In genomic region chr2:121139266-121140017, GRCm38 (mm10) we compare ENCODE assay signal across 8 mouse cellular contexts. TPM values are rescaled to one million over a fixed set of nuclear protein-coding genes. Genes with fewer than 3 reads are reported as not detected.
A peak's percentile ranks its signal among the peaks of the same experiment; 100 is the strongest.
DNase-seq lines count a peak whose midpoint lies in the region; ATAC-seq and TF ChIP-seq lines count a peak whose summit lies in the region.

No protein-coding gene starts in this region.

- peak overlapping the region; percentile 81 for H3K9ac ChIP-seq in forebrain, embryonic 11.5 days (ENCODE audit: low read length)
- H3K9ac ChIP-seq in hindbrain, embryonic 12.5 days: peak overlapping the region; percentile 91
- H3K9ac ChIP-seq in limb, embryonic 13.5 days: peak overlapping the region; percentile 91
- H3K9ac ChIP-seq in midbrain, embryonic 13.5 days (replicated peaks): peak overlapping the region; percentile 85

- peak; percentile 4 to 11 for DNase-seq in left cerebral cortex, adult 8-10 months (ENCODE audit: low spot score in 2 of 2)
- DNase-seq in left cerebral cortex, postnatal 25 days (ENCODE audit: low spot score in 2 of 2): no peak
- peak; percentile 50 for DNase-seq in forebrain, embryonic 11.5 days (ENCODE audit: low spot score)

- no peaks in the 10 kb centered on the region for H3K27me3 ChIP-seq in forebrain, embryonic 11.5 days (ENCODE audit: control insufficient read depth, insufficient read depth, low read length)
- H3K27me3 ChIP-seq in hindbrain, embryonic 12.5 days: no peaks in the 10 kb centered on the region
- H3K27me3 ChIP-seq in limb, embryonic 13.5 days: no peaks in the 10 kb centered on the region
- H3K27me3 ChIP-seq in midbrain, embryonic 13.5 days: no peaks in the 10 kb centered on the region
- no peaks in the 10 kb centered on the region for H3K27me3 ChIP-seq in testis, adult 2 months (ENCODE audit: control insufficient read depth, insufficient read depth, low read length)

- TF ChIP-seq POLR2A in bone marrow macrophage, adult 2 months (IDR thresholded peaks at IDR 0.05; ENCODE audit: borderline replicate concordance, low read depth, low read length): no peak
- no peak for TF ChIP-seq POLR2A in testis, adult 2 months (IDR thresholded peaks at IDR 0.05; ENCODE audit: control insufficient read depth, low read depth, low read length)

- 61% methylated on average over 29 of the region's 29 CpGs for WGBS in forebrain, embryonic 11.5 days
- 53% methylated on average over 29 of the region's 29 CpGs for WGBS in hindbrain, embryonic 12.5 days
- WGBS in limb, embryonic 13.5 days: 53% methylated on average over 29 of the region's 29 CpGs
- WGBS in midbrain, embryonic 13.5 days: 51% methylated on average over 29 of the region's 29 CpGs

- ATAC-seq in forebrain, embryonic 11.5 days (replicated peaks; ENCODE audit: low FRiP score): no peak
- no peak for ATAC-seq in hindbrain, embryonic 12.5 days (ENCODE audit: low FRiP score)
- no peak; the same call in 1 of the 2 replicates for ATAC-seq in limb, embryonic 13.5 days (ENCODE audit: low FRiP score, low read depth)
- no peak; the same call in 1 of the 2 replicates for ATAC-seq in midbrain, embryonic 13.5 days

- peak overlapping the region; percentile 95 for H3K4me3 ChIP-seq in bone marrow macrophage, adult 2 months (ENCODE audit: insufficient read depth, low read length)
- H3K4me3 ChIP-seq in forebrain, embryonic 11.5 days (ENCODE audit: low read depth, low read length): peak overlapping the region; percentile 62
- H3K4me3 ChIP-seq in hindbrain, embryonic 12.5 days: peak overlapping the region; percentile 69
- peak overlapping the region; percentile 73 for H3K4me3 ChIP-seq in limb, embryonic 13.5 days
- peak overlapping the region; percentile 79 for H3K4me3 ChIP-seq in midbrain, embryonic 13.5 days (replicated peaks)
- H3K4me3 ChIP-seq in testis, adult 2 months (ENCODE audit: control insufficient read depth, low read depth, low read length): peak overlapping the region; percentile 91

- H3K4me1 ChIP-seq in bone marrow macrophage, adult 2 months (ENCODE audit: control insufficient read depth, insufficient read depth, low read length): peaks cover 15% of the 10 kb centered on the region
- H3K4me1 ChIP-seq in forebrain, embryonic 11.5 days (replicated peaks; ENCODE audit: control insufficient read depth, insufficient read depth, low read length): 0 out of 2 replicates have a peak, but pooled peaks cover 3% of the 10 kb centered on the region
- H3K4me1 ChIP-seq in hindbrain, embryonic 12.5 days: peaks cover 27% of the 10 kb centered on the region
- peaks cover 27% of the 10 kb centered on the region for H3K4me1 ChIP-seq in limb, embryonic 13.5 days
- peaks cover 41% of the 10 kb centered on the region for H3K4me1 ChIP-seq in midbrain, embryonic 13.5 days (replicated peaks)
- peaks cover 13% of the 10 kb centered on the region for H3K4me1 ChIP-seq in testis, adult 2 months (ENCODE audit: control insufficient read depth, insufficient read depth, low read length)

- peaks cover 10% of the 10 kb centered on the region for H3K36me3 ChIP-seq in forebrain, embryonic 11.5 days (ENCODE audit: control insufficient read depth, insufficient read depth, low read length)
- H3K36me3 ChIP-seq in hindbrain, embryonic 12.5 days: peaks cover 19% of the 10 kb centered on the region
- H3K36me3 ChIP-seq in limb, embryonic 13.5 days: peaks cover 36% of the 10 kb centered on the region
- H3K36me3 ChIP-seq in midbrain, embryonic 13.5 days: peaks cover 31% of the 10 kb centered on the region
- H3K36me3 ChIP-seq in testis, adult 2 months (ENCODE audit: control insufficient read depth, insufficient read depth, low read length): peaks cover 1% of the 10 kb centered on the region; the same call in 1 of the 2 replicates

- peak overlapping the region; percentile 64 for H3K4me2 ChIP-seq in forebrain, embryonic 11.5 days (ENCODE audit: low read depth, low read length, severe bottlenecking)
- H3K4me2 ChIP-seq in hindbrain, embryonic 12.5 days (replicated peaks): peak overlapping the region; percentile 89
- peak overlapping the region; percentile 94 for H3K4me2 ChIP-seq in limb, embryonic 13.5 days (replicated peaks)
- H3K4me2 ChIP-seq in midbrain, embryonic 13.5 days (replicated peaks): peak overlapping the region; percentile 83

- H3K27ac ChIP-seq in bone marrow macrophage, adult 2 months (ENCODE audit: insufficient read depth, low read depth, low read length): peak overlapping the region; percentile 87
- H3K27ac ChIP-seq in forebrain, embryonic 11.5 days (ENCODE audit: low read depth, low read length): peak overlapping the region; percentile 96
- peak overlapping the region; percentile 97 for H3K27ac ChIP-seq in hindbrain, embryonic 12.5 days
- peak overlapping the region; percentile 98 for H3K27ac ChIP-seq in limb, embryonic 13.5 days
- peak overlapping the region; percentile 97 for H3K27ac ChIP-seq in midbrain, embryonic 13.5 days
- peak overlapping the region; percentile 82 for H3K27ac ChIP-seq in testis, adult 2 months (ENCODE audit: control insufficient read depth, insufficient read depth, low read depth, low read length)

- intact Hi-C loops in left cerebral cortex, postnatal 25 days (cut with DNase I): loop anchor here (2.0 kb wide), 1 partner anchor 31 kb away; the partner anchor contains the start of genes Tubgcp4 and Zscan29

- TF ChIP-seq CTCF in bone marrow macrophage, adult 2 months (IDR thresholded peaks at IDR 0.05; ENCODE audit: low read depth, low read length): no peak
- 0 out of 2 replicates have a peak, but pooled peaks have one; percentile 8 for TF ChIP-seq CTCF in testis, adult 2 months (IDR thresholded peaks at IDR 0.05; ENCODE audit: control insufficient read depth, insufficient read depth, insufficient replicate concordance, low read depth, low read length)

- no peaks in the 10 kb centered on the region; the same call in 1 of the 2 replicates for H3K9me3 ChIP-seq in forebrain, embryonic 11.5 days (ENCODE audit: control insufficient read depth, low read length)
- H3K9me3 ChIP-seq in hindbrain, embryonic 12.5 days (replicated peaks): no peaks in the 10 kb centered on the region
- peaks cover 11% of the 10 kb centered on the region; the same call in 1 of the 2 replicates for H3K9me3 ChIP-seq in limb, embryonic 13.5 days
- no peaks in the 10 kb centered on the region for H3K9me3 ChIP-seq in midbrain, embryonic 13.5 days

RNA-seq across cellular contexts. Expression of gene Adal, which starts 0.8 kb away (rescaled TPM):
- 10 to 100 TPM; 17.6 to 19.9 (median 18.6) TPM for total RNA-seq in left cerebral cortex, adult 8-10 months (2022)
- 10 to 100 TPM; 20.0 to 22.1 TPM for total RNA-seq in left cerebral cortex, postnatal 25 days (2021)
- 6.0 and 7.6 TPM in 2 replicates for polyA plus RNA-seq in bone marrow macrophage, adult 2 months (2012; ENCODE audit: insufficient read depth, insufficient read length, missing spikeins)
- polyA plus RNA-seq in forebrain, embryonic 11.5 days (2014; fragmentation: Nextera tagmentation; extraction: Ambion mirVana): 28.7 and 33.2 TPM in 2 replicates
- 29.2 and 29.6 TPM in 2 replicates for polyA plus RNA-seq in hindbrain, embryonic 12.5 days (2016; fragmentation: Nextera tagmentation; extraction: Ambion mirVana)
- 20.7 and 22.1 TPM in 2 replicates for polyA plus RNA-seq in limb, embryonic 13.5 days (2015; fragmentation: Nextera tagmentation; extraction: Ambion mirVana)
- polyA plus RNA-seq in midbrain, embryonic 13.5 days (2015; fragmentation: Nextera tagmentation; extraction: Ambion mirVana): 33.9 and 38.5 TPM in 2 replicates
- polyA plus RNA-seq in testis, adult 2 months (2012; rRNA removed): 4.4 and 6.1 TPM in 2 replicates

RNA-seq across cellular contexts. Expression of gene Lcmt2, which starts 1.0 kb away (rescaled TPM):
- 1 to 10 TPM; 7.1 to 9.8 (median 7.4) TPM for total RNA-seq in left cerebral cortex, adult 8-10 months (2022)
- total RNA-seq in left cerebral cortex, postnatal 25 days (2021): 1 to 10 TPM; 7.9 to 8.1 TPM
- 5.9 and 6.2 TPM in 2 replicates for polyA plus RNA-seq in bone marrow macrophage, adult 2 months (2012; ENCODE audit: insufficient read depth, insufficient read length, missing spikeins)
- 20.2 and 23.3 TPM in 2 replicates for polyA plus RNA-seq in forebrain, embryonic 11.5 days (2014; fragmentation: Nextera tagmentation; extraction: Ambion mirVana)
- polyA plus RNA-seq in hindbrain, embryonic 12.5 days (2016; fragmentation: Nextera tagmentation; extraction: Ambion mirVana): 22.3 and 24.7 TPM in 2 replicates
- polyA plus RNA-seq in limb, embryonic 13.5 days (2015; fragmentation: Nextera tagmentation; extraction: Ambion mirVana): 23.3 and 24.2 TPM in 2 replicates
- polyA plus RNA-seq in midbrain, embryonic 13.5 days (2015; fragmentation: Nextera tagmentation; extraction: Ambion mirVana): 26.1 and 26.3 TPM in 2 replicates
- 1.6 and 1.9 TPM in 2 replicates for polyA plus RNA-seq in testis, adult 2 months (2012; rRNA removed)

RNA-seq across cellular contexts. Expression of gene Tgm7, which starts 29.8 kb away (rescaled TPM):
- under 1 TPM in 2 of 4 experiments, not detected in 2; 0.30 to 0.35 TPM for total RNA-seq in left cerebral cortex, adult 8-10 months (2022)
- total RNA-seq in left cerebral cortex, postnatal 25 days (2021): under 1 TPM in 1 of 2 experiments, not detected in 1; 0.16 TPM
- polyA plus RNA-seq in bone marrow macrophage, adult 2 months (2012; ENCODE audit: insufficient read depth, insufficient read length, missing spikeins): not detected in 2 replicates
- not detected in 2 replicates for polyA plus RNA-seq in forebrain, embryonic 11.5 days (2014; fragmentation: Nextera tagmentation; extraction: Ambion mirVana)
- not detected in 2 replicates for polyA plus RNA-seq in hindbrain, embryonic 12.5 days (2016; fragmentation: Nextera tagmentation; extraction: Ambion mirVana)
- polyA plus RNA-seq in limb, embryonic 13.5 days (2015; fragmentation: Nextera tagmentation; extraction: Ambion mirVana): not detected in 2 replicates
- polyA plus RNA-seq in midbrain, embryonic 13.5 days (2015; fragmentation: Nextera tagmentation; extraction: Ambion mirVana): not detected in 2 replicates
- 0.41 and 0.65 TPM in 2 replicates for polyA plus RNA-seq in testis, adult 2 months (2012; rRNA removed)

RNA-seq across cellular contexts. Expression of gene Tubgcp4, which starts 31.0 kb away (rescaled TPM):
- total RNA-seq in left cerebral cortex, adult 8-10 months (2022): 10 to 100 TPM; 34.4 to 39.3 (median 34.7) TPM
- 10 to 100 TPM; 44.7 to 49.4 TPM for total RNA-seq in left cerebral cortex, postnatal 25 days (2021)
- polyA plus RNA-seq in bone marrow macrophage, adult 2 months (2012; ENCODE audit: insufficient read depth, insufficient read length, missing spikeins): 61.9 and 68.4 TPM in 2 replicates
- 84.5 and 84.8 TPM in 2 replicates for polyA plus RNA-seq in forebrain, embryonic 11.5 days (2014; fragmentation: Nextera tagmentation; extraction: Ambion mirVana)
- polyA plus RNA-seq in hindbrain, embryonic 12.5 days (2016; fragmentation: Nextera tagmentation; extraction: Ambion mirVana): 70.0 and 74.5 TPM in 2 replicates
- 68.0 and 70.0 TPM in 2 replicates for polyA plus RNA-seq in limb, embryonic 13.5 days (2015; fragmentation: Nextera tagmentation; extraction: Ambion mirVana)
- polyA plus RNA-seq in midbrain, embryonic 13.5 days (2015; fragmentation: Nextera tagmentation; extraction: Ambion mirVana): 63.9 and 67.9 TPM in 2 replicates
- 36.3 and 37.0 TPM in 2 replicates for polyA plus RNA-seq in testis, adult 2 months (2012; rRNA removed)

RNA-seq across cellular contexts. Expression of gene Zscan29, which starts 31.5 kb away (rescaled TPM):
- 1 to 10 TPM; 4.9 to 6.5 (median 6.0) TPM for total RNA-seq in left cerebral cortex, adult 8-10 months (2022)
- 1 to 10 TPM; 6.5 to 7.1 TPM for total RNA-seq in left cerebral cortex, postnatal 25 days (2021)
- 27.5 and 28.5 TPM in 2 replicates for polyA plus RNA-seq in bone marrow macrophage, adult 2 months (2012; ENCODE audit: insufficient read depth, insufficient read length, missing spikeins)
- polyA plus RNA-seq in forebrain, embryonic 11.5 days (2014; fragmentation: Nextera tagmentation; extraction: Ambion mirVana): 15.4 and 15.6 TPM in 2 replicates
- 11.5 and 13.6 TPM in 2 replicates for polyA plus RNA-seq in hindbrain, embryonic 12.5 days (2016; fragmentation: Nextera tagmentation; extraction: Ambion mirVana)
- polyA plus RNA-seq in limb, embryonic 13.5 days (2015; fragmentation: Nextera tagmentation; extraction: Ambion mirVana): 10.1 and 10.5 TPM in 2 replicates
- polyA plus RNA-seq in midbrain, embryonic 13.5 days (2015; fragmentation: Nextera tagmentation; extraction: Ambion mirVana): 10.5 and 10.9 TPM in 2 replicates
- 2.4 and 2.8 TPM in 2 replicates for polyA plus RNA-seq in testis, adult 2 months (2012; rRNA removed)

Comparison
In these comparisons a context has a peak if more than half of its experiments do, and no peak if none do; other contexts are left out.
1. DNase-seq: peak in left cerebral cortex, adult 8-10 months (2 of 2) and forebrain, embryonic 11.5 days (single experiment); none in left cerebral cortex, postnatal 25 days (0 of 2).
2. Peak in every context shown above with its lines, with median percentiles within 50 percentile points of each other: H3K27ac ChIP-seq, H3K4me3 ChIP-seq, H3K4me2 ChIP-seq and H3K9ac ChIP-seq.